11 mouse cellular contexts compared by ENCODE assay signal in the genomic region with DNA sequence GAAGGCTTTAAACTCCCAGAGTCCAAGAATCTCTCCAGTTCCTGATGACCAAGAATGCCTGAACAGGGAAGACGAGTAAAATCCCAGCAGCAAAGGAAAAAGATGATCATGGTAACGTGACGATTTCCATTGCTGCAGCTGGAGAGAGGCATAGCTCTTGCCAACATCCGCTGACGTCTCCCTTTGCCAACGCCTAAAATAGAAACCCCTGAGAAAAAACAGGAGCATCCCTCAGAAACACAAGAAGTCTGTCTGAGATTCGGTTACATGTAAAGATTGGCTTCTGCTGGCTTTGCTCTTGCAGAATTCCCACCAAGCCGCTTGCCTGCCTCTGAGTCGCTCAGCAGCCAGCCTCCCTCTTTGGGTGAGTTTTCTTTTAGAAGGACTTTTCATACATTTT.
DNase-seq lines count a peak whose midpoint lies in the region; ATAC-seq lines count a peak whose summit lies in the region.
"Had no signal": no experiment of that assay in that cellular context is flagged by ENCODE, and none has a peak within 500 bp of the region (broad histone marks: within the 10 kb centered on the region; RNA-seq: fewer than 3 reads in every experiment).

No protein-coding gene starts in this region.

- no peak overlapping the region for H3K4me3 ChIP-seq in embryonic facial prominence, embryonic 13.5 days
- H3K4me3 ChIP-seq in embryonic facial prominence, embryonic 10.5 days, result no peak overlapping the region
- H3K4me3 ChIP-seq: liver, embryonic 15.5 days had no signal

- 0 out of 2 replicates have a peak overlapping the region, but pooled peaks have one; percentile 18 for H3K27ac ChIP-seq in embryonic facial prominence, embryonic 13.5 days
- H3K27ac ChIP-seq in embryonic facial prominence, embryonic 10.5 days (replicated peaks), result no peak overlapping the region
- H3K27ac ChIP-seq: liver, embryonic 15.5 days had no signal

- WGBS in embryonic facial prominence, embryonic 13.5 days, result 40% methylated on average over 9 of the region's 9 CpGs
- 80% methylated on average over 9 of the region's 9 CpGs for WGBS in embryonic facial prominence, embryonic 10.5 days

- peaks cover 8% of the 10 kb centered on the region; the same call in 1 of the 2 replicates for H3K4me1 ChIP-seq in embryonic facial prominence, embryonic 13.5 days
- H3K4me1 ChIP-seq in embryonic facial prominence, embryonic 10.5 days, result no peaks in the 10 kb centered on the region
- H3K4me1 ChIP-seq: liver, embryonic 15.5 days had no signal

- intact Hi-C loops in gastrocnemius, postnatal 14 days (cut with DNase I; ENCODE audit: low total_unique reads), result no loop called here
- intact Hi-C loops in left cerebral cortex, postnatal 10 days (cut with DNase I), result no loop called here

- H3K9ac ChIP-seq in embryonic facial prominence, embryonic 13.5 days, result no peak overlapping the region
- H3K9ac ChIP-seq: liver, embryonic 15.5 days had no signal

- no peaks in the 10 kb centered on the region for H3K27me3 ChIP-seq in embryonic facial prominence, embryonic 13.5 days
- no peaks in the 10 kb centered on the region for H3K27me3 ChIP-seq in embryonic facial prominence, embryonic 10.5 days (replicated peaks; ENCODE audit: low read depth, poor library complexity, severe bottlenecking)
- H3K27me3 ChIP-seq: liver, embryonic 15.5 days had no signal

- no peak for ATAC-seq in embryonic facial prominence, embryonic 13.5 days (ENCODE audit: insufficient number of reproducible peaks, insufficient read depth, low FRiP score, low TSS enrichment, low read depth)

- no peak for DNase-seq in embryonic facial prominence, embryonic 10.5 days (ENCODE audit: low spot score)
- DNase-seq in 3134 (ENCODE audit: extremely low read depth, insufficient read length, low spot score), result peak; percentile 18
- DNase-seq in gastrocnemius, postnatal 14 days, result peak; percentile 6
- peak; percentile 13 to 16 for DNase-seq in left cerebral cortex, postnatal 10 days (ENCODE audit: extremely low spot score in 1 of 2, low spot score in 2 of 2)
- no peak for DNase-seq in urinary bladder, postnatal 36 days (ENCODE audit: low spot score in 2 of 2)
- no peak for DNase-seq in Muller cell, postnatal 12 days (ENCODE audit: inconsistent ontology term)
- DNase-seq in urinary bladder, postnatal 14 days (ENCODE audit: low spot score), result no peak
- DNase-seq: cerebellum, adult 11 months; kidney, adult 11 months had no signal

- H3K9me3 ChIP-seq in embryonic facial prominence, embryonic 13.5 days, result no peaks in the 10 kb centered on the region
- no peaks in the 10 kb centered on the region for H3K9me3 ChIP-seq in embryonic facial prominence, embryonic 10.5 days
- H3K9me3 ChIP-seq: liver, embryonic 15.5 days had no signal

- no peaks in the 10 kb centered on the region for H3K36me3 ChIP-seq in embryonic facial prominence, embryonic 13.5 days
- no peaks in the 10 kb centered on the region for H3K36me3 ChIP-seq in embryonic facial prominence, embryonic 10.5 days (replicated peaks)
- H3K36me3 ChIP-seq: liver, embryonic 15.5 days had no signal

- H3K4me2 ChIP-seq in embryonic facial prominence, embryonic 13.5 days, result no peak overlapping the region
- H3K4me2 ChIP-seq: liver, embryonic 15.5 days had no signal

Comparison
In these comparisons a context has a peak if more than half of its experiments do, and no peak if none do; other contexts are left out.
1. DNase-seq: peak in 3134 (single experiment), gastrocnemius, postnatal 14 days (single experiment) and left cerebral cortex, postnatal 10 days (2 of 2); none in embryonic facial prominence, embryonic 10.5 days (single experiment), urinary bladder, postnatal 36 days (0 of 2), Muller cell, postnatal 12 days (single experiment) and urinary bladder, postnatal 14 days (single experiment).